Mouse (Mus musculus) granulocyte monocyte progenitor cell, adult 5-6 weeks (primary cell): ENCODE measurements around the gene Ttc41. TPM values are rescaled to one million over a fixed set of nuclear protein-coding genes. Genes with fewer than 3 reads are reported as not detected.
"Not testable (repeated sequence)": the region's sequence is repeated elsewhere in the genome, so short reads cannot be mapped to it uniquely, and the experiment has no call there.

Experiments used
- ATAC-seq: replicated peaks from 2 replicates; pipeline ENCODE4 v1.8.0; 2016; ENCODE audit warnings: mild to moderate bottlenecking, moderate TSS enrichment, inconsistent platforms; ENCODE audit not compliant: poor library complexity, severe bottlenecking
- total RNA-seq, 2 experiments: library from RNA; stranded (forward) in 1 of 2; stranded (reverse) in 1 of 2; fragments of 200-712, 200-1000 nt in 1 of 2; fragments of >200 nt in 1 of 2; fragmentation: Nextera tagmentation in 1 of 2; gene quantifications; 2 replicates each; pipeline ENCODE4 v1.2.3; 2014 to 2017

Ttc41 gene
- total RNA-seq (2014; fragmentation: Nextera tagmentation), result 0.58 and 7.0 TPM in 2 replicates
- total RNA-seq (2017), result 2.0 and 2.2 TPM in 2 replicates

- ATAC-seq, result peak; percentile 72
These were observed at the start of gene Ttc41, which contains the start of gene Hsp90b1 for GRCm38 (mm10) chr10:86705318-86705921. Gene Ttc41 (plus strand): TSS chr10:86705811. Gene Hsp90b1 (minus strand): TSS chr10:86705509.

- ATAC-seq, result peak; percentile 72
These were observed 35.1 kb upstream of the Ttc41 start for GRCm38 (mm10) chr10:86670550-86670949.

GRCm38 (mm10) chr10:86684797-86685178 lies 20.8 kb upstream of the Ttc41 start:
- not testable (repeated sequence) for ATAC-seq

- ATAC-seq, result peak; percentile 87
These were observed 20.2 kb upstream of the Ttc41 start for GRCm38 (mm10) chr10:86685179-86686016.

GRCm38 (mm10) chr10:86686017-86686360 lies 19.6 kb upstream of the Ttc41 start:
- ATAC-seq, result not testable (repeated sequence)

- ATAC-seq, result no peak
These were observed 5.4 kb upstream of the Ttc41 start for GRCm38 (mm10) chr10:86700251-86700650.

- no peak for ATAC-seq
These were observed 4.6 kb upstream of the Ttc41 start for GRCm38 (mm10) chr10:86700973-86701372.

GRCm38 (mm10) chr10:86702312-86702920 lies 3.2 kb upstream of the Ttc41 start:
- ATAC-seq, result no peak

- ATAC-seq, result no peak
These were observed 2.2 kb upstream of the Ttc41 start for GRCm38 (mm10) chr10:86703375-86703774.

GRCm38 (mm10) chr10:86704141-86704540 lies 1.5 kb upstream of the Ttc41 start:
- ATAC-seq, result no peak

GRCm38 (mm10) chr10:86704589-86705191 lies 921 bp upstream of the Ttc41 start:
- peak; percentile 11 for ATAC-seq

- peak; percentile 42 for ATAC-seq
These were observed 526 bp downstream of the Ttc41 start for GRCm38 (mm10) chr10:86705922-86706752.

GRCm38 (mm10) chr10:86707134-86707533 lies 1.5 kb downstream of the Ttc41 start:
- ATAC-seq, result no peak

- no peak for ATAC-seq
These were observed 6.5 kb downstream of the Ttc41 start for GRCm38 (mm10) chr10:86712156-86712555.

GRCm38 (mm10) chr10:86727548-86727980 lies 22.0 kb downstream of the Ttc41 start:
- ATAC-seq, result peak; percentile 90

GRCm38 (mm10) chr10:86728176-86728575 lies 22.6 kb downstream of the Ttc41 start:
- ATAC-seq, result no peak

GRCm38 (mm10) chr10:86730823-86731499 lies 25.4 kb downstream of the Ttc41 start:
- ATAC-seq, result peak; percentile 48

- ATAC-seq, result no peak
These were observed 25.9 kb downstream of the Ttc41 start for GRCm38 (mm10) chr10:86731500-86731863.

GRCm38 (mm10) chr10:86735036-86735435 lies 29.4 kb downstream of the Ttc41 start:
- ATAC-seq, result no peak
